Mouse (Mus musculus) intestine, postnatal 0 days (tissue): ENCODE data around the gene Podnl1. TPM values are rescaled to one million over a fixed set of nuclear protein-coding genes. Genes with fewer than 3 reads are reported as not detected.
A peak's percentile ranks its signal among the peaks of the same experiment; 100 is the strongest.

Experiments used
- ATAC-seq: fragments of 200-750 bp; cut with Nextera tagmentation; 2 replicates; pipeline ENCODE4 v1.8.0; 2017; ENCODE audit warnings: mild to moderate bottlenecking, moderate TSS enrichment, moderate library complexity
- H3K27ac ChIP-seq: fragments of 300-500 bp; sonication (generic); 2 replicates; pipeline ENCODE4 v1.5.1; 2014; ENCODE audit warnings: mild to moderate bottlenecking, low read depth, low read length, moderate library complexity
- H3K27me3 ChIP-seq: fragments of 300-500 bp; sonication (generic); replicated peaks from 2 replicates; pipeline ENCODE4 v1.6.1; 2014; ENCODE audit warnings: low read length, mixed read lengths; ENCODE audit not compliant: control insufficient read depth, insufficient read depth
- H3K36me3 ChIP-seq: fragments of 300-500 bp; sonication (generic); 2 replicates; pipeline ENCODE4 v1.6.1; 2014; ENCODE audit warnings: mild to moderate bottlenecking, moderate library complexity; ENCODE audit not compliant: control insufficient read depth, insufficient read depth
- H3K4me1 ChIP-seq: fragments of 300-500 bp; sonication (generic); replicated peaks from 2 replicates; pipeline ENCODE4 v1.6.1; 2014; ENCODE audit warnings: antibody characterized with exemption, low read length, mixed read lengths; ENCODE audit not compliant: control insufficient read depth, insufficient read depth
- H3K4me2 ChIP-seq: fragments of 300-500 bp; sonication (generic); replicated peaks from 2 replicates; pipeline ENCODE4 v1.6.1; 2014; ENCODE audit warnings: low read depth, mild to moderate bottlenecking, moderate library complexity
- H3K4me3 ChIP-seq: fragments of 300-500 bp; sonication (generic); 2 replicates; pipeline ENCODE4 v1.5.1; 2014; ENCODE audit warnings: low read depth, low read length
- H3K9ac ChIP-seq: fragments of 300-500 bp; sonication (generic); 2 replicates; pipeline ENCODE4 v1.6.1; 2014; ENCODE audit warnings: mild to moderate bottlenecking, low read depth, low read length
- H3K9me3 ChIP-seq: fragments of 300-500 bp; sonication (generic); 2 replicates; pipeline ENCODE4 v1.6.1; 2016; ENCODE audit warnings: mixed run types; ENCODE audit not compliant: control insufficient read depth
- CTCF ChIP-seq: sonication (generic); IDR thresholded peaks from 2 replicates; pipeline ENCODE4 v1.5.1; 2016; ENCODE audit warnings: low read depth, mild to moderate bottlenecking, control low read depth, antibody characterized with exemption, moderate library complexity
- WGBS: fragments of 180-500 bp; shearing (Covaris S2); extraction: QIAGEN DNeasy Blood & Tissue Kit; methylation state at CpG from one replicate; pipeline ENCODE4 v1.1.7; 2014; 5-methylcytosine and 5-hydroxymethylcytosine counted together
- polyA plus RNA-seq: library from polyadenylated mRNA; unstranded; fragments of >200 nt; fragmentation: Nextera tagmentation; extraction: Ambion mirVana; gene quantifications from 2 replicates; pipeline ENCODE4 v1.2.1, GENCODE M21; 2015

The Podnl1 gene
- polyA plus RNA-seq, 1 experiment from 2014 or later: 0.29 TPM

GRCm38 (mm10) chr8:84087156-84087555 is 38.6 kb upstream of the Podnl1 start:
- Histone ChIP-seq H3K4me3 (no peak overlapping the region), H3K4me1 (no peaks in the 10 kb centered on the region), H3K36me3 (peaks cover 61% of the 10 kb centered on the region), H3K27ac (no peak overlapping the region), H3K27me3 (no peaks in the 10 kb centered on the region), H3K9me3 (no peaks in the 10 kb centered on the region), H3K9ac (no peak overlapping the region), H3K4me2 (no peak overlapping the region)
- 77% methylated on average over 7 of the region's 7 CpGs for WGBS
- ATAC-seq: no peak
- no peak for TF ChIP-seq CTCF

GRCm38 (mm10) chr8:84087821-84088220 is 38.0 kb upstream of the Podnl1 start:
- Histone ChIP-seq H3K9me3 (no peaks in the 10 kb centered on the region), H3K27ac (no peak overlapping the region), H3K27me3 (no peaks in the 10 kb centered on the region), H3K4me1 (no peaks in the 10 kb centered on the region), H3K4me2 (no peak overlapping the region), H3K36me3 (peaks cover 60% of the 10 kb centered on the region), H3K9ac (no peak overlapping the region), H3K4me3 (no peak overlapping the region)
- 97% methylated on average over 14 of the region's 14 CpGs for WGBS
- no peak for ATAC-seq
- TF ChIP-seq CTCF: no peak

GRCm38 (mm10) chr8:84089277-84089676 is 36.5 kb upstream of the Podnl1 start:
- no peak overlapping the region for H3K4me3 ChIP-seq
- WGBS: 39% methylated on average over 9 of the region's 9 CpGs
- H3K36me3 ChIP-seq: peaks cover 62% of the 10 kb centered on the region
- H3K9ac ChIP-seq: no peak overlapping the region
- peak; percentile 53; the same call in 1 of the 2 replicates for ATAC-seq
- H3K27ac ChIP-seq: no peak overlapping the region
- H3K27me3 ChIP-seq: no peaks in the 10 kb centered on the region
- no peaks in the 10 kb centered on the region for H3K4me1 ChIP-seq
- no peak for TF ChIP-seq CTCF
- H3K4me2 ChIP-seq: no peak overlapping the region
- no peaks in the 10 kb centered on the region for H3K9me3 ChIP-seq

GRCm38 (mm10) chr8:84090585-84090984 is 35.2 kb upstream of the Podnl1 start:
- Histone ChIP-seq H3K9me3 (no peaks in the 10 kb centered on the region), H3K4me1 (no peaks in the 10 kb centered on the region), H3K27me3 (no peaks in the 10 kb centered on the region), H3K4me2 (no peak overlapping the region), H3K36me3 (peaks cover 67% of the 10 kb centered on the region), H3K27ac (no peak overlapping the region), H3K9ac (no peak overlapping the region), H3K4me3 (no peak overlapping the region)
- TF ChIP-seq CTCF: no peak
- no peak for ATAC-seq
- WGBS: 90% methylated on average over 8 of the region's 8 CpGs

- no peaks in the 10 kb centered on the region for H3K27me3 ChIP-seq
Measured at GRCm38 (mm10) chr8:84096061-84096460, 29.7 kb upstream of the Podnl1 start.

GRCm38 (mm10) chr8:84098376-84098775 is 27.4 kb upstream of the Podnl1 start:
- no peak for ATAC-seq
- Histone ChIP-seq H3K9me3 (no peaks in the 10 kb centered on the region), H3K27me3 (no peaks in the 10 kb centered on the region), H3K4me3 (no peak overlapping the region), H3K9ac (no peak overlapping the region), H3K4me2 (no peak overlapping the region), H3K27ac (peak overlapping the region; percentile 50), H3K36me3 (peaks cover 65% of the 10 kb centered on the region), H3K4me1 (0 out of 2 replicates have a peak, but pooled peaks cover 5% of the 10 kb centered on the region)
- WGBS: 97% methylated on average over 7 of the region's 7 CpGs
- TF ChIP-seq CTCF: no peak

More at GRCm38 (mm10) chr8:84096061-84096460, 29.7 kb upstream of the Podnl1 start:
- Histone ChIP-seq H3K36me3 (peaks cover 79% of the 10 kb centered on the region), H3K9me3 (no peaks in the 10 kb centered on the region), H3K4me1 (no peaks in the 10 kb centered on the region), H3K4me3 (no peak overlapping the region), H3K4me2 (no peak overlapping the region), H3K9ac (no peak overlapping the region), H3K27ac (no peak overlapping the region)
- no peak for ATAC-seq
- no peak for TF ChIP-seq CTCF
- 63% methylated on average over 8 of the region's 8 CpGs for WGBS
